Mouse (Mus musculus) C2C12 (cell line): Measurements from ENCODE around the gene Ascc2.

ENCODE experiments used
- CEBPB ChIP-seq: IDR thresholded peaks from one replicate; pipeline ENCODE4 v1.6.1; 2011; ENCODE audit warnings: low read depth, mild to moderate bottlenecking, control low read depth, moderate library complexity
- CTCF ChIP-seq: IDR thresholded peaks from one replicate; pipeline ENCODE4 v1.5.1; 2011; ENCODE audit not compliant: control insufficient read depth, insufficient read depth, insufficient read length
- MYOD1 ChIP-seq: IDR thresholded peaks from one replicate; pipeline ENCODE4 v1.6.1; 2011; ENCODE audit warnings: low read depth; ENCODE audit not compliant: control insufficient read depth, insufficient read length
- USF1 ChIP-seq: IDR thresholded peaks from one replicate; pipeline ENCODE4 v1.6.1; 2011; ENCODE audit warnings: low read depth, mild to moderate bottlenecking, control low read depth, moderate library complexity

DNA sequence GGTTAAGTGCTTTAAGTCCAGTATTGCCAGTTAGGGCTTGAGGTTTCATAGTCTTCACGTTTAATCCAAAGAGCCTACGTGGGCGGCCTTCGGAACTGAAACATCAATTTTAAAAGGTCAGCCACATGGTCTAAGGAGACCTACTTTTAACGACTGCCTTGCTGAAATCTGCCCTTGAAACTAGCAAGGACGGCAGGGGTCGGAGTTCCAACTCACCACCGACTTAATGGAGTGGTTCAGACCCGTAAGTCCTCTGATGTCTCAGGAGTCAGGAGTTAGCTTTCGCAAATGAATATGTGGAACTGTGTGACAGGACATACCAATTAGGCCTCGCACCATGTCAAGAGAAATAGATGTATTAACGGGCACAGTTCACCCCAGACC lies 66.1 kb downstream of the Ascc2 start:
- TF ChIP-seq USF1 (no peak), CTCF (no peak), CEBPB (no peak), MYOD1 (no peak)
